Mouse (Mus musculus) lung, embryonic 16.5 days (tissue): ENCODE measurements at regions not wholly inside any gene's neighbourhood (a gene's known extent, or its start where the extent isn't known, plus 50 kb on each side); places are given as distances from the start of the nearest gene placed in this dataset.
A peak's percentile ranks its signal among the peaks of the same experiment; 100 is the strongest.
"Not testable (repeated sequence)": the region's sequence is repeated elsewhere in the genome, so short reads cannot be mapped to it uniquely, and the experiment has no call there.

ENCODE experiments used
- ATAC-seq: fragments of 200-750 bp; cut with Nextera tagmentation; 2 replicates; pipeline ENCODE4 v1.8.0; 2017; ENCODE audit warnings: low read depth, mild to moderate bottlenecking, moderate library complexity
- H3K27ac ChIP-seq: fragments of 300-500 bp; sonication (generic); 2 replicates; pipeline ENCODE4 v1.5.1; 2014; ENCODE audit warnings: mild to moderate bottlenecking, control low read depth, low read length
- H3K27me3 ChIP-seq: fragments of 300-500 bp; sonication (generic); 2 replicates; pipeline ENCODE4 v1.6.1; 2014; ENCODE audit warnings: low read depth, low read length, mixed read lengths; ENCODE audit not compliant: control insufficient read depth, insufficient read depth
- H3K36me3 ChIP-seq: fragments of 300-500 bp; sonication (generic); 2 replicates; pipeline ENCODE4 v1.6.1; 2014; ENCODE audit warnings: low read length; ENCODE audit not compliant: control insufficient read depth, insufficient read depth
- H3K4me1 ChIP-seq: fragments of 300-500 bp; sonication (generic); replicated peaks from 2 replicates; pipeline ENCODE4 v1.6.1; 2014; ENCODE audit warnings: low read length, mixed read lengths; ENCODE audit not compliant: control insufficient read depth, insufficient read depth
- H3K4me2 ChIP-seq: fragments of 300-500 bp; sonication (generic); 2 replicates; pipeline ENCODE4 v1.6.1; 2014; ENCODE audit warnings: low read depth, low read length, control low read depth
- H3K4me3 ChIP-seq: fragments of 300-500 bp; sonication (generic); 2 replicates; pipeline ENCODE4 v1.5.1; 2014; ENCODE audit warnings: mild to moderate bottlenecking, low read length, control low read depth
- H3K9ac ChIP-seq: fragments of 300-500 bp; sonication (generic); 2 replicates; pipeline ENCODE4 v1.6.1; 2014; ENCODE audit warnings: low read length, control low read depth
- H3K9me3 ChIP-seq: fragments of 300-500 bp; sonication (generic); 2 replicates; pipeline ENCODE4 v1.6.1; 2016; ENCODE audit warnings: low read length; ENCODE audit not compliant: control insufficient read depth
- WGBS: fragments of 180-500 bp; shearing (Covaris S2); extraction: QIAGEN DNeasy Blood & Tissue Kit; methylation state at CpG from one replicate; pipeline ENCODE4 v1.1.7; 2014; 5-methylcytosine and 5-hydroxymethylcytosine counted together

DNA sequence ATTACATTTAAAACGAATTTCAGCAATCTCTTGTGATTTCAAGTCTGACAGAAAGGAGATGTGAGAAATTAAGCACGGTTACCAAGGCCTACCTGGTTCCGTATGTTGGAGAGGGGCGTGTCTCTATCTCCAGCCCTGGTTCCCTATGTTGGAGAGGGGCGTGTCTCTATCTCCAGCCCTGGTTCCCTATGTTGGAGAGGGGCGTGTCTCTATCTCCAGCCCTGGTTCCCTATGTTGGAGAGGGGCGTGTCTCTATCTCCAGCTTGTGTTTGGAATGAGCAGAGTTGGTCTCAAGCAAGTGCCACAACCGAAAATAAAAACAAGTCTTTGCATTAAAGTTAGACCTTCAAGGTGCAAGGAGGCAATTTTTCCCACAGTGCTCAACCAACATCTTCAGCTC, 267.8 kb upstream of the Arglu1 start:
- H3K4me3 ChIP-seq, ATAC-seq, H3K36me3 ChIP-seq, H3K27me3 ChIP-seq, H3K27ac ChIP-seq, H3K9me3 ChIP-seq, H3K4me1 ChIP-seq, H3K9ac ChIP-seq, H3K4me2 ChIP-seq: not testable (repeated sequence)
- 77% methylated on average over 8 of the region's 8 CpGs for WGBS

DNA sequence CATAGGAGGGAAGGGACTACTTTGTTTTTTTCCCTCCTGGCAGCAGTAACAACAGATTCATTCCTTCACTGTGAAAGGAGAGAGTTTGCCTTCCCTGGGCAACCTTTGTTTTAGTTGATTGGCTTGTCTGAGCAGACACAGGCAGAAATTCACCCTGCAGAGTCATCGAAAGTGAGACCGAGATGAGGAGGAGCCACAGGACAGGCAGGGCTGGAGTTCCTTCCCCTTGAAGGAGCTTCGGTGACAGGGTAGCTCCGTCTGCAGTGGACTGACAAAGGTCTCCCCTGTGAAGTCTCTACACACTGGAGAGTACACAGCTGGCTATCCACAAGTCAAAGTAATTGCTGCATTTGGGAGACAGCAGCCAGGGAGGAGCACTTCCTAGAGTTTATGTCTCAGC, 261.9 kb upstream of the Arglu1 start:
- H3K9ac ChIP-seq, result no peak overlapping the region
- 0 out of 2 replicates have a peak, but pooled peaks cover 4% of the 10 kb centered on the region for H3K9me3 ChIP-seq
- H3K36me3 ChIP-seq, result no peaks in the 10 kb centered on the region
- WGBS, result 25% methylated on average over 4 of the region's 4 CpGs
- H3K4me1 ChIP-seq, result peaks cover 14% of the 10 kb centered on the region
- no peak overlapping the region for H3K4me2 ChIP-seq
- H3K4me3 ChIP-seq, result no peak overlapping the region
- ATAC-seq, result no peak
- H3K27me3 ChIP-seq, result no peaks in the 10 kb centered on the region
- no peak overlapping the region for H3K27ac ChIP-seq

DNA sequence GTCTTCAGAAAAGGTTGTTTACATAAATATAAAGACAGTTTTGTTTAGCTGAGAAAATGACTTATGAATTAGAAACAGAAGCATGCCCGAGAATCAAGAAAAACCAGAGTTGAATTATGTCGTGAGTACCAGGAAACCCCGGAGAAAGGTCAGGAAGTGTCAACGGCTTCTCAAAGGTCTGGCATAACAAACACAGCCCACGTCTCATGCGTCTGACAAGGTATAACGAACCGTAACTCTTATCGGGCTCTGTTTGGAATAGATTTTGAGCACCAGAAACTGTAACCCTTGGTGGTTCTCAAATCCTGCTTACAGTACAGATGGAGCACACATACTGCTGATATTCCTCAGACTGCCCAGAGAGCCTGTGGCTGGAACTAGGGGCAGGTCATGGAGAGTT, 260.9 kb upstream of the Arglu1 start:
- no peak overlapping the region for H3K27ac ChIP-seq
- H3K4me1 ChIP-seq, result peaks cover 14% of the 10 kb centered on the region
- H3K9me3 ChIP-seq, result 0 out of 2 replicates have a peak, but pooled peaks cover 4% of the 10 kb centered on the region
- 10% methylated on average over 9 of the region's 9 CpGs for WGBS
- H3K4me3 ChIP-seq, result no peak overlapping the region
- no peaks in the 10 kb centered on the region for H3K27me3 ChIP-seq
- H3K4me2 ChIP-seq, result no peak overlapping the region
- ATAC-seq, result peak; percentile 12; the same call in 1 of the 2 replicates
- H3K36me3 ChIP-seq, result no peaks in the 10 kb centered on the region
- H3K9ac ChIP-seq, result no peak overlapping the region

DNA sequence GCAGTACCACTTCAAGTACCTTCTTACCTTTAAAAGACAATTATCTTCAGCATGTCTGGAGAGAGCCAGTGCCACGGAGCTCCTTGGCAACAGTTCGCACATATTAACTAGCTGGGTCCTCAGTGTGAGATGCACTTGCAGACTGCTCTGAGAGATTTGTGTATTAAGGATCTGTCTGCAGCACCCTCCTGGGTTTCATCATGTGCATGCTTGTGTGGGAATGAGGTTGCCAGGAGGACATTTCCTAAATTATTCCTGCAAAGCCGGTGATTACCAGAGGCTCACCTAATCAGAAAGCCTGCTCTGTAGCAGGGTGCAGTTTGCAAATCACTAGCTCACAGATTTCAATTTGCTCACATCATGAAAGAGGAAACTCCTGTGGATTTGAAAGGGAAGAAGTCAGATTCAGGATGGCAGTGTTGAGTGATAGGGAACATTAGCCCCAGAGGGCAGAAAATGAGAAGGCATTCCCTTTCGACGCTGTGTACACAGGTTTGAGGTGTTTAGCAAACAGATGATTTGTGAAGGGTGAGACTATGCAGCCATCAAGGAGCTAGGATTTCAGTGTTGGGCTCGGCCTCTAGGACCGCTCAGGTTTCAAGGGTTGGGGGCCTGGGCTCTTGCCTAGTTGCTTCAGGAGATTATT, 257.3 kb upstream of the Arglu1 start:
- no peak; the same call in 1 of the 2 replicates for ATAC-seq
- H3K9me3 ChIP-seq, result no peaks in the 10 kb centered on the region
- no peaks in the 10 kb centered on the region for H3K36me3 ChIP-seq
- no peak overlapping the region for H3K9ac ChIP-seq
- H3K4me2 ChIP-seq, result no peak overlapping the region
- no peak overlapping the region for H3K4me3 ChIP-seq
- no peak overlapping the region for H3K27ac ChIP-seq
- no peaks in the 10 kb centered on the region for H3K27me3 ChIP-seq
- 25% methylated on average over 7 of the region's 7 CpGs for WGBS
- peaks cover 14% of the 10 kb centered on the region for H3K4me1 ChIP-seq

DNA sequence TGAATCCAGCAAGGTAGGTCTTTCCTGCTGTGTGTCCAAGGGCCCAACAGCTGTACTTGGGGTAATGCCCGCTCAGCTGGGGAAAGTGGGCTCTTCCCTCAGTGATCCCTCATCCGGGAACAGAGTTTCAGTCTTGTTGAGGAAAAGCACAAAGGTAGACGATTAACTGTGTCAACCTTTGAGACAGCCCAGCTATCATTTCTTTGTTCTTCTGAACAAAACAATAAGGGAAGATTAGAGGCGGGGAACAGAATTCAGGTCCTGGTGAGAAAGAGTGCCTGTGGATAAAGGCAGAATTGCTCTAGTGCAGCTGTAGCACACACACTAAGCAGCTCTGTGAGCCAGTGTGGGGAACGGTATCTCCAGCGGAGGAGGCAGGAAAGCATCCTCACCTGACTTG, 252.7 kb upstream of the Arglu1 start:
- H3K9ac ChIP-seq, result no peak overlapping the region
- no peak for ATAC-seq
- H3K27ac ChIP-seq, result no peak overlapping the region
- H3K4me1 ChIP-seq, result peaks cover 3% of the 10 kb centered on the region
- H3K4me2 ChIP-seq, result no peak overlapping the region
- H3K27me3 ChIP-seq, result no peaks in the 10 kb centered on the region
- WGBS, result 82% methylated on average over 6 of the region's 6 CpGs
- H3K36me3 ChIP-seq, result no peaks in the 10 kb centered on the region
- no peak overlapping the region for H3K4me3 ChIP-seq
- H3K9me3 ChIP-seq, result no peaks in the 10 kb centered on the region

GRCm38 (mm10) chr8:8940899-8941298, 250.6 kb upstream of the Arglu1 start:
- Histone ChIP-seq H3K4me3 (no peak overlapping the region), H3K4me2 (no peak overlapping the region), H3K27me3 (no peaks in the 10 kb centered on the region), H3K36me3 (no peaks in the 10 kb centered on the region), H3K4me1 (no peaks in the 10 kb centered on the region), H3K9me3 (no peaks in the 10 kb centered on the region), H3K9ac (no peak overlapping the region), H3K27ac (no peak overlapping the region)
- WGBS, result 89% methylated on average over 4 of the region's 4 CpGs
- ATAC-seq, result no peak

DNA sequence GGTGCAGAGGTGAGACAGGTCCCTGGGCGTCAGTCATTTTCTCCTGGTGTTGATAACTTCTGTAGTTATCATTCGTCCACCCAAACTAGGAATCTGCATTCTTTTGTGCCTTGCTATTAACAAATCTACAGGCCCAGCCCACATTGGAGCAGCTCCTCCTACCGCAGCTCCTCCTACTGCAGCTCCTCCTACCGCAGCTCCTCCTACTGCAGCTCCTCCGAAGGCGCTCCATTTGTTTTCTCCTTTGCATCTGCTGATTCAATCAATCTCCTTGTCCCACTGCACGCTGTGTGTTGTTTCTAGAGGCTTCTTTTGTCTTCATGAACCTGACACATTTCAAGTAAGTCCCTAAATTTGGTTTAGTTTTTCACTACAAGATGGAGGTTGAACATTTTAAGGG, 248.2 kb upstream of the Arglu1 start:
- WGBS, result 75% methylated on average over 7 of the region's 7 CpGs
- Histone ChIP-seq H3K4me1 (no peaks in the 10 kb centered on the region), H3K9ac (no peak overlapping the region), H3K27me3 (no peaks in the 10 kb centered on the region), H3K27ac (no peak overlapping the region), H3K9me3 (no peaks in the 10 kb centered on the region), H3K4me3 (no peak overlapping the region), H3K4me2 (no peak overlapping the region), H3K36me3 (no peaks in the 10 kb centered on the region)
- ATAC-seq, result no peak

- H3K36me3 ChIP-seq, result no peaks in the 10 kb centered on the region
- 65% methylated on average over 3 of the region's 3 CpGs for WGBS
- no peaks in the 10 kb centered on the region for H3K4me1 ChIP-seq
- no peak overlapping the region for H3K27ac ChIP-seq
- no peaks in the 10 kb centered on the region for H3K27me3 ChIP-seq
- no peak overlapping the region for H3K4me3 ChIP-seq
- no peaks in the 10 kb centered on the region for H3K9me3 ChIP-seq
- ATAC-seq, result no peak
- no peak overlapping the region for H3K9ac ChIP-seq
- no peak overlapping the region for H3K4me2 ChIP-seq
These were observed 242.1 kb upstream of the Arglu1 start for GRCm38 (mm10) chr8:8932466-8932865.

DNA sequence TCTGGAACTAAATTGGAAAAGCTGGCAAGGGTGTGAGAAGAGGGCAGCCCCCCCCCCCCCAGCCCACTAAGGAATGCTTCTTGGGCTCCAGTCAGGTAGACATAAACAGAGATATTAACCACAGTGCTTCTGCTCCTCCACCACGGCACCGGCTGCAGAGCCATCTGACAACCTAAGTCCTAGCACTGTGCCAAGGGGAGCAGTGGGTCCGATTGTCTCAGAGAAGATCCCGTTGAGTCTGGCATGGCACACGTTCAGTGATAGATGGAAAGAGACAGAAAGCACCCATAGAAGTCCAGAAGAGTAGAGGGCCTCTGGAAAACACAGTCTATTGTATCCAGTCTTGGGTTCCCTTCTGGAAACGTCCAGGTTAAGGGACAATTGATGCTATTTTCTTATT, 241.4 kb upstream of the Arglu1 start:
- Histone ChIP-seq H3K9ac (no peak overlapping the region), H3K4me3 (no peak overlapping the region), H3K27me3 (no peaks in the 10 kb centered on the region), H3K4me2 (no peak overlapping the region), H3K36me3 (no peaks in the 10 kb centered on the region), H3K4me1 (no peaks in the 10 kb centered on the region), H3K9me3 (no peaks in the 10 kb centered on the region), H3K27ac (no peak overlapping the region)
- no peak for ATAC-seq
- 53% methylated on average over 6 of the region's 6 CpGs for WGBS
